In the genomic region with DNA sequence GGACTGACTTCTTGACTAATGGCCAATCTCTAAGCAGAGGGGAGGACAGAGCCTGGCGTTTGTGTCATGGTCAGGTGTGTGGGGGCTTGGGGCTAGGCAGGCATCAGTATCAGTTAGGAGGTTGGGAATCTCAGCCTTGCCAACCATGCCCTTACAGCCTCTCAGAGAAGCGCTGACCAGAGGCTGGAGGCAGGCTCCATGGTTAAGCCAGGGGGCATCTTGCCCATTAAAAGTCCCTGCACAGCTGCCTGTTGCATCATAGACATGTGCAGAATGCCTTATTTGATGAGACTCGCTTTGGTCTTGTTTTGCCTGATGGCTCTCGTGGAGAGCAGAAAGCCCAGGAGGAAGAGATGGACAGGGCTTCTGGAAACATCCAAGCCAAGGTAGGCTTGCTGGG, we compare ENCODE assay signal across 13 mouse cellular contexts. TPM values are rescaled to one million over a fixed set of nuclear protein-coding genes. Genes with fewer than 3 reads are reported as not detected.
"Had no signal": no experiment of that assay in that cellular context is flagged by ENCODE, and none has a peak within 500 bp of the region (broad histone marks: within the 10 kb centered on the region; RNA-seq: fewer than 3 reads in every experiment).

Gene Gabrr2, plus strand, starts transcription at position 19 of the 400 bp plus-strand sequence.

- H3K27me3 ChIP-seq: limb, embryonic 13.5 days; midbrain, embryonic 15.5 days; neural tube, embryonic 13.5 days had no signal

- H3K36me3 ChIP-seq: limb, embryonic 13.5 days; midbrain, embryonic 15.5 days; neural tube, embryonic 13.5 days had no signal

- H3K4me3 ChIP-seq: layer of hippocampus, adult 2 months; limb, embryonic 13.5 days; midbrain, embryonic 15.5 days; neural tube, embryonic 13.5 days had no signal

- DNase-seq: kidney, postnatal 4 days; left cerebral cortex, postnatal 4 days; lung, postnatal 4 days; retina, postnatal 1 day; thymus, postnatal 4 days had no signal

- ATAC-seq: midbrain, embryonic 15.5 days had no signal

- H3K27ac ChIP-seq: layer of hippocampus, adult 2 months; limb, embryonic 13.5 days; liver, embryonic 14.5 days; midbrain, embryonic 15.5 days; neural tube, embryonic 13.5 days had no signal

- H3K9me3 ChIP-seq: limb, embryonic 13.5 days; midbrain, embryonic 15.5 days; neural tube, embryonic 13.5 days had no signal

- H3K4me1 ChIP-seq: midbrain, embryonic 15.5 days; neural tube, embryonic 13.5 days had no signal

- H3K9ac ChIP-seq: limb, embryonic 13.5 days; liver, embryonic 14.5 days; midbrain, embryonic 15.5 days; neural tube, embryonic 13.5 days had no signal

- H3K4me2 ChIP-seq: limb, embryonic 13.5 days; midbrain, embryonic 11.5 days; midbrain, embryonic 15.5 days; neural tube, embryonic 13.5 days had no signal

RNA-seq across cellular contexts. Expression of gene Gabrr2, which starts in this region (rescaled TPM):
- total RNA-seq: layer of hippocampus, postnatal 14 days; left cerebral cortex, postnatal 10 days had no signal
